Mouse (Mus musculus) lung, postnatal 36 days (tissue): ENCODE data around the gene Tmem114.
A peak's percentile ranks its signal among the peaks of the same experiment; 100 is the strongest.

Experiments used
- DNase-seq: peaks from one replicate; pipeline ENCODE4 v3.0.0; 2022; ENCODE audit warnings: mixed read lengths

Gene Tmem114

GRCm38 (mm10) chr16:8424971-8425330 is at the start of gene Tmem114:
TSS of gene Tmem114 (minus strand) at chr16:8425136.
- peak; percentile 24 for DNase-seq

GRCm38 (mm10) chr16:8470603-8471481 is 45.9 kb upstream of the Tmem114 start, which contains the start of gene Mettl22:
TSS of gene Mettl22 (plus strand) at chr16:8470788.
- DNase-seq, result peak; percentile 91

- no peak for DNase-seq
These were observed 45.2 kb upstream of the Tmem114 start for GRCm38 (mm10) chr16:8470132-8470531.

GRCm38 (mm10) chr16:8459098-8459497 is 34.2 kb upstream of the Tmem114 start:
- peak; percentile 73 for DNase-seq

GRCm38 (mm10) chr16:8458391-8458790 is 33.5 kb upstream of the Tmem114 start:
- DNase-seq, result no peak

- no peak for DNase-seq
These were observed 30.3 kb upstream of the Tmem114 start for GRCm38 (mm10) chr16:8455221-8455620.

GRCm38 (mm10) chr16:8453301-8453700 is 28.4 kb upstream of the Tmem114 start:
- no peak for DNase-seq

- DNase-seq, result no peak
These were observed 21.3 kb upstream of the Tmem114 start for GRCm38 (mm10) chr16:8446256-8446655.

GRCm38 (mm10) chr16:8444911-8445310 is 20.0 kb upstream of the Tmem114 start:
- DNase-seq, result no peak

- DNase-seq, result no peak
These were observed 7.7 kb upstream of the Tmem114 start for GRCm38 (mm10) chr16:8432616-8433015.

- no peak for DNase-seq
These were observed 4.6 kb upstream of the Tmem114 start for GRCm38 (mm10) chr16:8429531-8429930.

GRCm38 (mm10) chr16:8425736-8426135 is 800 bp upstream of the Tmem114 start:
- no peak for DNase-seq

GRCm38 (mm10) chr16:8424161-8424970 is 570 bp downstream of the Tmem114 start:
- DNase-seq, result no peak

- DNase-seq, result no peak
These were observed 1.3 kb downstream of the Tmem114 start for GRCm38 (mm10) chr16:8423626-8424114.

- no peak for DNase-seq
These were observed 4.1 kb downstream of the Tmem114 start for GRCm38 (mm10) chr16:8420842-8421241.

GRCm38 (mm10) chr16:8420381-8420780 is 4.6 kb downstream of the Tmem114 start:
- no peak for DNase-seq

GRCm38 (mm10) chr16:8419666-8420065 is 5.3 kb downstream of the Tmem114 start:
- DNase-seq, result no peak

GRCm38 (mm10) chr16:8418126-8418525 is 6.8 kb downstream of the Tmem114 start:
- DNase-seq, result no peak

GRCm38 (mm10) chr16:8417011-8417720 is 7.8 kb downstream of the Tmem114 start:
- no peak for DNase-seq

- DNase-seq, result no peak
These were observed 8.9 kb downstream of the Tmem114 start for GRCm38 (mm10) chr16:8415996-8416395.

GRCm38 (mm10) chr16:8413441-8413840 is 11.5 kb downstream of the Tmem114 start:
- DNase-seq, result no peak

- DNase-seq, result peak; percentile 52
These were observed 12.7 kb downstream of the Tmem114 start for GRCm38 (mm10) chr16:8412213-8412612.

GRCm38 (mm10) chr16:8409197-8409596 is 15.7 kb downstream of the Tmem114 start:
- DNase-seq, result no peak
